Mouse (Mus musculus): Measurements from ENCODE around the gene Slc16a9.
"Not testable (repeated sequence)": the region's sequence is repeated elsewhere in the genome, so short reads cannot be mapped to it uniquely, and the experiment has no call there.

Slc16a9 gene

DNA sequence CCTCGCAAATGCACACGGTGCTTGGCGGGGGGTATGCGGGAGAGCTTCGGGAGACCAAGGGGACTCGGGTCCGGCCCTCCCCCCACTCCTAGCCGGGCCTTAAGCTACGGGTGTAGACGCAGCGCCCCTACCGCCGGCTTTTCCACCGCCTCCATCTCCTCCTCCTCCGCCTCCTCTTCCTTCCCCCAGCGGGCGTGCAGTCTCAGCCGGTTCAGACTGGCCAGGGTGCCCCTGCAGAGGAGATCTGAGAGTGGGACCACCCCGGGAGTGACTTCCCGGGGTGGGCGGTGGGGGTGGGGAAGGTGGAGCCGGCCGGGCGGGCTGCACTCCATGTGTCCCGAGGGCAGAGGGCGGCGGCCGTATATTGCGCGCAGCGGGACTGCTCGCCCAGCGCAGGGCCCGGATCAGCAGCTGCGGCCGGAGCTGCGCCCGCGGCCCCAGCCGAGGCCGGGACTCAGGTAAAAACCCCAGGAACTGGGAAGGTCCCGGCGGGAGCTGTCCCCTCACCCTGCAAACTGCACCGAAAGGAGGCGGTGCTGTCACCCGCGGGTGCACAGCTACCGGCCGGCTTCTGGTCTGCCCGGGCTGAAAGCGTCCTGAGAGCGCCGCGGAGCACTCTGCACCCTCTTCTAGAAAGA, at the start of gene Slc16a9:
TSS of gene Slc16a9 (plus strand) at position 180 of the 638 bp plus-strand sequence.
- DNase-seq, result peak; percentile 84

DNA sequence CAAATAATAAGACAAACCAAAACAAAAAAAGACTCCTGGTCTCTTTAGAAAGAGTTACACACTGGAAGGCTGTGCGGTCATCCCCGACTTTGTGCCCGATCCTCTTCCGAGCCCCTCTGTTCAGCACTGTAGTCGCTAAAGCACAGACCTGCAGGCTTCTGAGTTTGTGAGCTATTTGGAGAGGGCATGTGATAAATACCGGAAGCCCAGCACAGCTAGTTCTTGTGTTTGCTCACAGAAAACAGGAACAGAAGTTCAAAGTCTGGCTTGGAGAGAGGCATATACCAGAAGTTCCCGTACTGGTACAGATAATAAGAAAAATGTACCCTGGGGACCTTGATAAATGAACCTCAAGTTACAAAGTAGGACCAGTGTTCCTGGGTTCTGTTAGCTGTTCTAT, 49.6 kb upstream of the Slc16a9 start:
- peak; percentile 17 for DNase-seq

DNA sequence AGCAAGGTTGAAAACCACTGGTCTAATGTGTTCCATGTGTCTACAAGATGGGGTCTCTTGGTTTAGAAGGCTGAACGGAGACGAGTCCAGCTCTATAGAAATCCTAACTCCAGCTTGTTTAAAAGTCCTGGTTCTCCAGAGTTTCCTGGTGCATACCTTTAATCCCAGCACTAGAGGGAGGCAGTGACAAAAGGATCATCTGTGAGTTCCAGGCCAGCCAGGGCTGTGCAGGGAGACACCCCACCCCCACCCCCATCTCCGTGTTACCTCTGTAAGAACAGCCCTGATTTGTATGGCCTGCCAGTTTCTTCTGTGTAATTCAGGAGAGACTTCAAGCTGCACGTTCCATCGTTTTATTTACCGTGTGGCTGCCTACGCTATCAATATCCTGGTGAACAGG, 49.1 kb upstream of the Slc16a9 start:
- peak; percentile 69 for DNase-seq

DNA sequence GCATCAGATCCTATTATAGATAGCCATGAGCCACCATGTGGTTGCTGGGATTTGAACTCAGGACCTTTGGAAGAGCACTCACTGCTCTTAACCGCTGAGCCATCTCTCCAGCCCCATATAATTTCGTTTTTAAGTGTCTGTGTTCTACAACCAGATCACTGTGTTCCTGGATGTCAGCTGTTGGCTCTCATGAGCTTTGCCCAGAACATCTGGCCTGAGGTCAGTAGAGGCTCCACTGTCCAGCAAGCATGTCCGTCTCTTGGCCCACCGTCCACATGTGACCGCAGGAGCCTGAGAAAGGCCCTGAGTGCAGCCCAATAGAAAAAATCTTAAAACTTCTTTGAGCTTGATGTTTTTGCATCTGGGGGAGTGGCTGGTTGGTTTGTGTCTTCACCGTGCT, 48.2 kb upstream of the Slc16a9 start:
- no peak for DNase-seq

DNA sequence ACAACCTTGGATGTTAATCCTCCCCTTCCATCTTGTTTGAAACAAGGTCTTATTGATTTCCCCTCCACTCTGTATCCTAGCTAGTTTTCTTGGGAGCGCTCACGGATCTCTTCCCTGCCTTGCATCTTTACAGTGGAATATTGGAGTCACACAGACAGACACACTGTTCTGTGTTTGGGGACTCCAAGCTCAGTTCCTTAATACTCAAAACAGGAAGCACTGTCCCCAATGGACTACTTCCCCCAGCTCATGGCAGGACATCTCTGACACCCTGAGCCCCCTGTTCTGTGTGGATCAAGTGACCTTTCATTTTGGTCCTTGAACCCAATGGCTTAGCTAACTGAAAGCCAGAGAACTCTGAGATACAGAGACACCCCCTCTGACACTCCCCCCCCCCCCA, 47.3 kb upstream of the Slc16a9 start:
- no peak for DNase-seq

DNA sequence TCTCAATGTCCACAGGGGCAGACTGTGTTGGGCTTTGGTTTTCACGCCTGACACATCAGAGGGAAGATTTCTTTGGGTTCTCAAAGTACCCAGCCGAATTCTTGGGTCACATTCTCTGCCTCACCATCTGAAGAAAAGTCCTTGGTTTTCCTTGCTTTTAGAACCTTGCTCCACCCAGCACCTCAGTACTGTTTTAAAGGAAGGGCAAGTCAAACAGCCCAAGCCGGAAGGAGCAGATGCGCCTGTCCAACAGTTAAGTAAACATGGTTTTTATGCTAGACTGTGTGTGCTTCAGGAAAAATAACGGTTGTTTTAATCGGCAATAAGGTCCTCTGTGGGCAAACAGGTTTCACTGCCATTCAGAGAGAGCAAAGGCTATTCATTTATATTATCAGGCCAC, 46.9 kb upstream of the Slc16a9 start:
- no peak for DNase-seq

DNA sequence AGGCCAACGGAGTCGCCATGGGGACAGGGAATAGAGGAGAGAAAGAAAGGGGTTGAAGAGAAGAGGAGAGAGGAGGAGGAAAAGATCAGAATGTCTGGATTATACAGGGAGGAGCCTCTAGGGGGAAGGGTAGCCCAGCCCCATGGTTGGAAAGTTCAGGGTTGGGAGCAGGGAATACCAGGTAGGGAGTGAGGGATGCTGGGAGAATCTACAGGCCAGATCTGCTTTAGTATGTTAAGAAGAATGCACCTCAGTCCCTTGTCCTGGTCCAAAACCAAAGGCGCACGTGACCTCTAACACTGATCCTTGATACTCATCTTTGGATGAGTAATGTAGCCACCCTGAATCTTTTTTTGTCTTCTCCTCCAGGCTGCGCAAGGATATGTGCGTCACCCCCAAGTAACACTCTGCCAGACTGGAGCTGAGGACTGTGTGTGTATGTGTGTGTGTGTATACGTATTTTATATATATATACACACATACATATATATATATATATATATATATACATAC, 45.9 kb upstream of the Slc16a9 start:
- DNase-seq, result no peak

DNA sequence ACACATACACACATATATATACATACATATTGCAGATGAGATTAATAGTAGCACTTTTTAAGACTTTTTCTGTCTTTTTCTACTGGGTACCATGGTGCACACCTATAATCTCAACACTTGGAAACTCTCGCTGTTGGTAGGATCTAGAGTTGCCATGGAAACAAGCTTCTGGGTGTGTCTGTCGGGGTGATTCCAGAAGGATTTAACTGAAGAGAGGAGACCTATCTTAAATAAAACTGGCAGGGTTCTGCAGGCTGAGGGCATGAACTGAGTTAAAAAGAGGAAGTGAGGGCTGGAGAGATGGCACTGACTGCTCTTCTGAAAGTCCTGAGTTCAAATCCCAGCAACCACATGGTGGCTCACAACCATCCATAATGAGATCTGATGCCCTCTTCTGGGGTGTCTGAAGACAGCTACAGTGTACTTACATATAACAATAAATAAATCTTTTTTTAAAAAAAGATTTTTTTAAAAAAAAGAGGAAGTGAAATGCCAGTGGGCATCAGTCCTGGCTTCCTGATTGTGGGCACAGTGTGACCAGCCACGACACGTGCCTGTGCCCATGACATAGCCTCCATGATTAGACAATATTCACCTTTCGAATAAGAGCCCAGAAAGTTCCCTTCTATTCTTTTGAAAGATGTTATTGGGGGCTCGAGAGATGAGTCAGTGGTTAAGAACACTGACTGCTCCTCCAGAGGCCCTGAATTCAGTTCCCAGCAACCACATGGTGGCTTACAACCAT, 45.3 kb upstream of the Slc16a9 start:
- DNase-seq, result no peak

DNA sequence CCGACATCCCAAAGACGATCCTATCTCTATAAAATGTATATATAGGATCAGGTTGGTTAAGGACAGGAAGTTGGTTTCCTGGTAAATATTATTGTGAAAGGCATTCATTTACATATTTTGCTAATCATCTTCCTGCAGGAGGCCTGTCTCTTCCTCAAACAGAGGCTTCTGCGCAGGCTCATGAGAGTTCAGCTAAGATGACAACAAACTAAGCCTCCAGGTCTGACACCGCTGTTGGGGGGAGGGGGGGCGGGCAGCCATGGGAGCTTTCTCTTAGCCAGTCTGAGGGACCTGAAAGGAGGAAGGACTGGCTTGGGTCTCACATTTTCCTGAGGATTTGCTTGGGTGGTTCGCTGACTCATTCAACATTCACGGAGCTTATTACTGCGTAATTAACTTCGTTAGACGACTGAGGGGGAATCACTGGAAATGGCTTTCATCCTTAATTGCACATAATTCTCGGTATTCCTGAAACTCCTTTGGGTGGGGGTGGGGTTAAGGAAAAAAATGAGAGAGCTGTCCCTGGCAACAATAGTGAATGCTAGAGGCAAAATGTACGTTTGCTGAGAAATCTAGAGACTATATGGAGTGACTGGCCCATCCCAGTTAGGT, 43.9 kb upstream of the Slc16a9 start:
- no peak for DNase-seq

DNA sequence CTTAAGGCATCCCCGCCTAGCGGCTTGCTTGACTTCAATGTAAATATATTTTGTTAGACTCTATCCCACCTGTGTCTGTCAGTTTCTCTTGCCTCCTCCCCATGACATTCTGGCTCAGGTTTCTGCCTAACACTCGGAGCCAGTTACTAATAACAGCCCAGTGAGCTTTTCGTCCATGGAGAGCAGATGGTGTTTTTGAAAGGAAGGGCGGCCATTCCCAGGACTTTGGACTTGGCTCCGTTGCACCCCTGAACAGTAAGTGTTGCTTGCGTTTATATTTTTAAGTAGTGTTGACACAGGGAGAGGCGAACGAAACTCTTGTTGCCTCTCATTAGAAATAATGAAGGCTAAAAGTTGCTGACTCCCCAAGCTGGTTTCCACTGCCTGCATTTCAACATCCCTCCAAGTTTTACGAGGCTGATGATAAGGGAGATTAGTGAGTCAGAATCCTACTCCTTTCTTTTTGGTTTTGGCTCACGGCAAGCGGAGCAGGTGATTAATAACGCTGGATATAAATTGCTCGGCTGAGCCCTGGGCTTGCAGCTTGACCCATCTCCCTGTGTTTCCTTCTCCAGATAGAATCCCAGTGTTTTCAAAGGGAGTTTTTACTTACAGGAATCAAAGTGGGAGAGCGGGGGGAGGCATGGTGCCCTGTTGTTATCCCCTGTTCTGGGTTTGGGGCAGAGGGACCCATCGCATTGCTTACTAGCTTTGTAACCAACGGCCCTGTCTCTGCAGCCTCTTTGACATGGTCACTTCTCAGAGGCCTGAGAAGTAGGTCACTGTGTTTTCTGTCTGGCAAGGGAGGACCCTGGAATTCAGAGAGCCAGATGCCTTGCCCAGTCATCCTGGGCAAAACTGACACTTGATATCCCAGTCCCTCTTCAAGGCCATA, 40.1 kb upstream of the Slc16a9 start, which contains the start of gene Mrln:
TSS of gene Mrln (plus strand) at position 160 of the 895 bp plus-strand sequence.
- peak; percentile 40 for DNase-seq

DNA sequence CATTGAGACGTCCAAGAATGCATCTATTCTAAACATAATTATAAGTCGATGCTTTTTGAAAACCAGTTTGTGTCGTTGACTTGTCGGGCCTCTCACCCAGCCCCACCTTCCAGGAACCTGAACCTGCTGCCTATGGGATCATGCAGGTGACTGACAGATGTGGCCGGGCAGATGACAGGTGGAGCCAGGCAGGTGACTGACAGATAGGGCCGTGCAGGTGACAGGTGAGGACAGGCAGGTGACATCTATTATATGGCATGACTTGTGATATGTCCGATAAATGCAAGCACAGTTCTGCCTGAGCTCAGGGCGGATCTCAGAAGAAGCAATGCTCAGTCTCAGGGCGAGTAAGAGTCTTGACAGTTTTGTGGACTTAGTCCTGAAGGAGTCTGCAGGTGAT, 33.6 kb upstream of the Slc16a9 start:
- DNase-seq, result no peak

DNA sequence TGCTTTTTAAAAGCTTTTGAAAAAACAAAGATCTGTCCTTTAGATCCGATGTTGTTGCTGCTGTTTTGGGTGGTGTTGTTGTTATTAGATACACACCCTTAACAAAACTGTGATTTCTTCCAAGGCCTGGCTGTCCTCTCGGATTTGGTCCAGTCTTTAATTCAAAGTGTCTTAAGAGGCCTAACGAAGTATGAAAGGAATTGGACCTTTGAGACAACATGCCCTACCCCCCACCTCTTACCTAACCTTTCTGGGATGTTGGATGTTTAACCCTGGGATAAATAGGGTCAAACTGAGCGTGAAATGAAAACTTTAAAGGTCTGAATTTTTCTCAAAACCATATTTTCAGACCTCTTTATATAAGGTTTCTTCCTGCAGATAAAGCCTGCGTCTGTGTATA, 23.9 kb upstream of the Slc16a9 start:
- DNase-seq, result no peak

DNA sequence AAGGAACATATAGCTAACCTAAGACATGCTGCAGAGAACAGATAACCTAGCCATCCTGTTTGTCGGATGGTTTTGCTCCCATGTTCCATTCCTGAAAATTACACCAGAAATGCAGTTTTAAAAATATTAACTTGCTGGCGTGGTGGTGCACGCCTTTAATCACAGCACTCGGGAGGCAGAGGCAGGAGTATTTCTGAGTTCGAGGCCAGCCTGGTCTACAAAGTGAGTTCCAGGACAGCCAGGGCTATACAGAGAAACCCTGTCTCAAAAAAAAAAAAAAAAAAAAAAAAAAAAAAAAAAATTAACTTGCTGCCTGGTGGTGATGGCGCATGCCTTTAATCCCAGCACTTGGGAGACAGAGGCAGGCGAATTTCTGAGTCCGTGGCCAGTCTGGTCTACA, 22.7 kb upstream of the Slc16a9 start:
- not testable (repeated sequence) for DNase-seq

DNA sequence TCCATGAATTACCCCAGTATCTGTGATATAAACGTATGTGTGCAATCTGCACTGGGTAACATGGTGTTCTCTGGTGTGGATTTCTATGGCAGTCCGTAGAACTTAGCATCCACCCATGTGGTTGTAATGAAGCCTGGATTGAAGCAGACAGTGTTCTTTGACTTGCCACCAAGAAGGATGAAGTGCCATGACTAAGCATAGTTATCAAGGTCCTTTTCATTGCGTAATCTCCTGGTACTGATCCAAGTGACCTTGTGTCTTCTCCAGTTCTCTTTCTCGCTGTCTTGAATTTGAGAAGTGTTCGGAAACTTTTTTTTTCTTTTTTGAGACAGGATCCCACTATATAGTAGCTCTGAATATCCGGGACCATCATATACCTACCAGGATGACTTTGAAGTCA, 20.3 kb upstream of the Slc16a9 start:
- DNase-seq, result no peak

DNA sequence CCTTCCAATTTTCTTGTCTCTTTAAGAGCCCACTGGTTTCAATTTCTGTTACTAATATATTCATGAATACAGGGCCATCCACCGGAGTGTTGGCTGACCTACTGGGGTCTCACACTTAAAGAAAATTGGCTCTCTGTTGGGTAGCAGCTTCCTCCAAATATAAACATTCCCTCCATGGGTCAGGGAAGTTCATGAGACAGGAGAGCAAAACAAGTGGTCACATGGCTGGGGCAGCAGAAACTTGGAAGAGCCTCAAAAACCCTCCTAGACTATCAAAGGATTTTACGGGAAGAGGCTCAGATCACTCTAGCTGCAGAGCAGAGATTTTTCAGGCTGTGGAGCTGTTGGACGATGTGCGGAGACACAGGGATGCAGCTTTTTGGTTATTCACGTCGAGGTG, 19.1 kb upstream of the Slc16a9 start:
- DNase-seq, result no peak

DNA sequence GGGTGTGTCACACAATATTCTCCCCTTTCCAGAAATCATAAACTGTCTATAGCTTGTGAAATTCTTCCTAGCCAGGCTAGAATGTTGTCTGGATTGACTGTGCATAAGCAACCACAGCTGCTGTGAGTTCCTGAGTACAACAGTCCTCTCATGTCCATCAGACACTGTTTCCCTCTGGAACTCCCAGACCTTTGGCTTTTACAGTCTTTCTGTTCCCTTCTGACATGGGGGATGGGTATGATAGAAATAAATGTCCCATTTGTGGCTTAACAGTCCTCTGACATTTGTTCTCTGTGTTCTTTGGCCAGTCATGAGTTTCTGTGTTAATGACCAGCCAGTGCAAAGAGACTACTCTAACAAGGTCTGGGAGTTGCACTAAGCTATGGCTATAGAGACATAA, 18.3 kb upstream of the Slc16a9 start:
- DNase-seq, result no peak

DNA sequence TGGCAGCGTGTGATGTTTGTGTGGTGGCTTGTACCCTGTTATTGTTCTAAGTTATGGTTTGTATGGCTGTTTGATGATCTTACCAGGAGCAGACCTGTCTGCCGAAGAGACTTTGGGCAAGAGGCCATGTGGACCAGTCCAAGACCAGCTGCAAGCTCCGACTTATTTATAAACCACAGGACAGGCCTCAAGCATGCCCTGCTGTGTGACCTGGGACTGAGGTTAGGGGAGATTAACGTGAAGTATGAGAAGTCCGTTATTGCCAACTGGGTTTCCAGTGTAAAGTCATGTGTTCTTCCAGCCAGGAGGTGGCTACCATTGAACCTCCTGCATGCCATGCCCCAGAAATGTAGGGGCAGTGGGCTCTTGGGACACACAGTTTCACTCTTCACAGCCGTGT, 14.5 kb upstream of the Slc16a9 start:
- DNase-seq, result no peak

DNA sequence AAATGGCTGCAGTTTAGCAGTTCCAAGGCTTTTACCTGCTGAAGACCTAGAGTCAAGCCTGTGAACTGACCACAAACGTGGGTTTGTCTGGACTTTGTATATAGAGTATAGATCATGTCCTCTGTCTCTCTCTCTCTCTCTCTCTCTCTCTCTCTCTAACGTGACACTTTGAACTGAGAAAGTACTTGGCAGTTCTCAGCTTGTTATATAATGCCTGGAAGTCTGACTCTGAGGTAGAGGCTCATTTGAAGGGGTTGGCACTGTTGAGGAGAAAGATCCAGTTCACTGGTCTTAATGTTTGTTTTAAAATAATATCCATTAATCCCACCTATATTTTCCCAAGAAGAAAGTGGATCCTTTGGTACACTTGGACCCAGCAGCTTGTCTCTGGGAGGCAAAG, 7.0 kb upstream of the Slc16a9 start:
- no peak for DNase-seq

DNA sequence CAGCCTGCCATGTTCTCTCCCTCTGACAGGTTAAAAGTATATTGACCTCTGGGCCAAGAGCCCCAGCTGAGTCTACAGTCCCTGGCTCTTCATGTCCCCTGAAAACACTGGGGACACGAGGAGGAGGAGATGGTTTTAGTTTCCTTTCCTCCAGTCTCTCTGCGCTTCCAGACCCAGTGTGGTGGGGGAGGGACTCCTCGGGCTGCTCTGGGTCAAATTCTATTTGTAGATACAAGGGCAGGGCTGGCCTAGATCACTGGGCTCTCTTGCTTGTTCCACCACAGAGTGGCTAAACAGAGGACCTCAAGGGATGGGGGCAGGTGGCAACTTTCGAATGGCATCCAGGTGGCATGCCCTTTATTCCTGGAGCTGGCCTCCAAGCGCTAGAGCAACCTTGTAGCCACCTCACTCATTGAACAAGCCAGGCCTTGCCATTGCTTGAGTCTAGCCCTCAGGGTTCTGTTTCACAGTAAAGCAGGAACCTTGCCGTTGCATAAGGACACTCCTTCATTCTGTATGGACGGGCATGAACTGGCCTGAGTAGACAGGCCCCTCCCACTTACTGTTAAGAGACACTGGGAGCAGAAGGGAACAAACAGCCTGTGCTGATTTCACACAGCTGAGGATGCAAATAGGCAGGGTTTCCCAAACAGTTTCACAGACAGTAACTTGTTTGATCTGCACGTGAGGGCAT, 2.0 kb upstream of the Slc16a9 start:
- no peak for DNase-seq

DNA sequence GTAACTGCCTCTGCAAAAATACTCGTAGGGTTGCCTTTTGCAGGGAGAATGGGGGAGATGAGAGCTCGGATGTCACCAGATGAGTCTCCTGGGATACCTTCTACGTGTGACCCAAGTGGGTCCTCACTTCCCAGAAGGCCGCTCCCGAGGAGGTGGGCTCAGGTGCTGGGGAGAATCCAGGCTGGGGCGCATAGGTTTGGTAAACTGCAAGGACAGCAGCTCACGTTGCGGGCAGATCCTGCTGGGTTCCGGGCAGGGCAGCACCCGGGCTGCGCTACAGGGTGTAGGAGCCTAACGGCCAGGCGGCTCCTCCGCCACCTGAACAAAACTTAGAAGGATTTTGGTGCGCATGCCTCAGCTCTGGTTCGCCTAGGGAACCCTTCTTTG, 652 bp downstream of the Slc16a9 start:
- peak; percentile 31 for DNase-seq

DNA sequence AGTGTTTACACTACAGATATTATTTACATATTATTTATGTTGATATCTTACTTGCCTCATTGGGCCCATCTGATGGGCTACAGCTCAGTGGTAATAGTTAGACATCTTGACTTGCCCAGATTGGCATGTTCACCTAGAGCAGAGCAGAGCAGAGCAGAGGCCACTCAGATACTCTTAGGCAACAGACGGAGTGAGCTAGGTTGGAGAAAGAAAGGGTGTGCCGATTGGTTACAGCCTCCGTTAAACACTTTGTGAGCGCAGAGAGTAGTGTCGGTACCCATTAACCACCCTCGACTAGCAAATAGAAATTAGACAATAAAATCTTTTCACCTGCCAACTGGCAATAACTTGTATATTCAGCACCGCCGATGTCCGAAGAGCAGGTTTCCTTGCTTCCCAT, 1.2 kb downstream of the Slc16a9 start:
- no peak for DNase-seq

DNA sequence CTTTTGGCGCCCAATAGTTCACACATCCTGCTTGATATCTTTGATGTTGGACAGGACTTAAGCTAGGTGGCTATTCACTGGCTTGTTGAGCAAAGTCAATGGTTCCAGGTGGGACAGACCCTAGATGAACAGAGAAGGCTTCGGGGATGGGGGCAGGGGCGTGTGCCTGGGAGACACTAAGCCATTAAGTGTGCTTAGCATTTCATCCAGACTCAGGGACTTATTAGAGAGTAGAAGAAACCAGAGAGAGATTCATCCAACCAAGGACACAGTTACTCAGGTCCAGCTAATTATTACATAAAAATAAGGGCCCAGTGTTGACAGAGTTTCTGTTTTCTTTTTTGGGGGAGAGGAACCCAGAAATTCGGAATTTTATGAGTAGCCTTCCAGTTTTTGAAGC, 5.5 kb downstream of the Slc16a9 start:
- no peak for DNase-seq
